Mouse (Mus musculus) T-helper 2 cell (primary cell): ENCODE data around the gene H2-Oa.

Experiments used
- in situ Hi-C: fragments of 300-600 bp; cut with MboI, MseI; formaldehyde crosslinking; loops from one replicate; pipeline ENCODE4 v1.15.1; 2025; ENCODE audit warnings: high pct_unique_total_duplicates

H2-Oa gene

GRCm38 (mm10) chr17:34092197-34092875, at the start of gene H2-Oa:
Gene H2-Oa, plus strand, starts transcription at chr17:34092340.
- in situ Hi-C loops, result loop anchor here (5.0 kb wide), 1 partner anchor 70 kb away; no protein-coding TSS in a partner anchor

DNA sequence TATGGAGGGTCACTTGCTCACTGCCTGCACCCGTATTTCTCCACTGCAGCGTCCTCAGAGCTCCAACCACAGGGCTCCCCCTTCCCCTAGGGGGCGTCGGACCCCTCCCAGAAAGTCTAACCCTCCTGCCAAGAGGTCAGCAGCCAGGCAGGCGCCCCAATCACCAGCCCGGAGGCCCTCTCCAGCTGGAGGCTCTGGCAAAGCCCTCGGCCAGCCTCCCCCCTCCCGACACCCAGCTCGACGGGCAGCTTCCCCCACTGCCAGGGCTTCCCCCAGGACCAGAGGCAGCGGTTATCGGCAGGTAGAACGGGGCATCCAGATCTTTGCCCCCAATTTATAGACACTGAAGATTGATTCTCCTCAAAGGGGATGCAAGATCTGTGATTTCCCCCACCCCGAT, 46.2 kb upstream of the H2-Oa start:
- in situ Hi-C loops, result loop anchor here (25.0 kb wide), 1 partner anchor 791 kb away; the partner anchor contains the start of genes Dxo and Stk19

DNA sequence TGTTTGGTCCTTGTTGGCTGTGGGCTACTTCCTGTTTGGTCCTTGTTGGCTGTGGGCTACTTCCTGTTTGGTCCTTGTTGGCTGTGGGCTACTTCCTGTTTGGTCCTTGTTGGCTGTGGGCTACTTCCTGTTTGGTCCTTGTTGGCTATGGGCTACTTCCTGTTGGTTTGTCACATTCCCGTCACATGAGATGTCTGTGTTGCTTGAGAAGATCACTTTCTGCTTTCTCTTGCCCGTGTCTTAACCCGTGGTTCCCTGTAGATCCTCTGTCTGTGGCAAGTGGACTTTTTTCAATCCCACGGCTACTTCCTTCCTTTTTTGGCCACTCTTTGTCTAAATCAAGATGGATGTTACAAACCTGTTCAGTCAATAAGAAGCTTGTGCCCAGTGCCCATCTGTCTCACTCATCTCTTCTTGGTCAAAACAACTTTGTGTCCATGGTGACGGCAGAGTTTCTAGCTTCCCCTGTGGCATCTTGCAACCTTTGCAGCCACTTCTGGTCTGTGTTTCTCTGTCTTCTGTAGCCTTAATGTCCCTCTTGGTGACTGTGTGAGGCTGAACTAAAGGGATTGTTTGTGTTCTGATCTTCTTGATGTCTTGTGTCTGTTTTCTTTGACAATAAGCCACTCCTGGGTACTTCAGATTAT, 44.6 kb upstream of the H2-Oa start:
- in situ Hi-C loops, result loop anchor here (25.0 kb wide), 1 partner anchor 790 kb away; the partner anchor contains the start of genes Dxo and Stk19

- in situ Hi-C loops, result no loop called here
These were observed 34.9 kb upstream of the H2-Oa start for GRCm38 (mm10) chr17:34057224-34057623.

DNA sequence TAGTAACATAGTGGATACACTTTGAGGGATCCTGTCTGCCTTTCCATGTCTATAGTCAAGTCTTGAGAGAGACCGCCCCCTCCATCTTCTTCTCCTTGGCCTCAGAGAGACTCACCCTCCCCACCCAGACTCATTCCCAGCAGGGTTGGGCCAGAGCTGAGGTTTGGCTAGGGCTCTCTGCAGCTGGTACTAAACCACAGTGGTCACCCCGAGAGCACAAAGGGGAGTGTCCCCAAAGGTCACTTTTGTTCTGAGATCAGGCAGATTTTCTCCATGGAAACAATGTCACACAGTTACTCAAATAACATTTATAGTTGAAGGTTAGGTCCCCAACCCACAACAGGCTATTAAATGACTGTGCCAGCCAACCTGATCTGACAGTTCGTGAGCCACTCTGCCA, 23.3 kb upstream of the H2-Oa start:
- in situ Hi-C loops, result loop anchor here (10.0 kb wide), 1 partner anchor 614 kb away; no protein-coding TSS in a partner anchor

DNA sequence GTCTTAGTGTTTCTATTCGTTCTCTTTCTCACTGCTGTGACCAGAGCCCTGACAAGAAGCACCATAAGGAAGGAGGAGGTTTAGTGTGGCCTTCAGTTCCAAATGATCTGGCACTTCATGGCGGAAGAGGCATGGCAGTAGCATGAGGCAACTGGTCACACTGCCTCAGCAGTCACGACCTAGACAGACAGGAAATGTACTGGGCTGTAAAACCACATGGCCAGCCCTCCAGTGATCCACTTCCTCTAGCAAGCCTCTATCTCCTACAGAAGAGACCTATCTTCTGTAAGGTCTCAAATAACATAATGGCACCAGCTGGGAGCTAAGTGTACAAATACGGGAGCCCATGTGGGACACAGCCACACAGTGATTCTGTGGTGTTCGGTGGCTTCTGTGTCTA, 20.0 kb upstream of the H2-Oa start:
- in situ Hi-C loops, result loop anchor here (5.0 kb wide), 1 partner anchor 35 kb away; the partner anchor contains the start of gene Col11a2

GRCm38 (mm10) chr17:34075271-34075670, 16.9 kb upstream of the H2-Oa start:
- in situ Hi-C loops, result no loop called here

- in situ Hi-C loops, result no loop called here
These were observed 14.6 kb upstream of the H2-Oa start for GRCm38 (mm10) chr17:34077549-34077948.

DNA sequence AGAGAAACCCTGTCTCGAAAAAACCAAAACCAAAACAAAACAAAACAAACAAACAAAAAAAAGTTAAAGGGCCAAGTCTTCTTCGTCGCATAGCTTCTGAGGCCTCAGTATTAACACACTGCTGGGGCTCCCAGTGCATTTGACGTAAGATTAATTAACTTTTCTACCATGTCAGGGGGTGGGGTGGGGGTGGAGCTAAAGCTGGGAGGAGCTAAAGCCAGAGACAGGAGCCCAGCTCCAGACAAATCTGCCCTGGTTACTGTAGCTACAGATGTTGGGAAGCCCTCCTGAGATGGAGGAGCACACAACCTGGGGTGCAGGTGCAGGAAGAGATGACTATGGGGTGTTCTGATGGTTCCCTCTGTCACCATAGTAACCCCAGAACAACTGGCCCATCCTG, 14.0 kb upstream of the H2-Oa start:
- in situ Hi-C loops, result no loop called here

DNA sequence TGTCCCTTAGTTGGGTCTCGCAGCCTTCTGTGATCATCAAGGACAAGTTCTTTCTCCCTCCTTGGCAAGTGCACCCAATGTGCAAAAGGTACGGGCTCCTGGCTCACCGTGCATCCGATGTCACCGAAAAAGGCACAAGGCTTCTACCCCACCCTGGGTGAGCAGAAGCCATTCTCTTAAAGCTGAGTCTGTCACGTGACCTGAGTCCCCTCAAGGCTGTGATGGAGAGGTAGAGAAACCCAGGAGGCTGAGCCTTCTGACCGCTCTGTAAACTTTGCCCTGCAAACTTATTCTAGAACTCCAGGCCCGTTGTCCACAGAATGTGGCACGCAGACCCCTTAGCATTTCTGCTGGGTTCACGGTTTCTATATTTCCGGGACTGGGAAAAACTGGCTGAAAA, 13.1 kb upstream of the H2-Oa start:
- in situ Hi-C loops, result no loop called here

DNA sequence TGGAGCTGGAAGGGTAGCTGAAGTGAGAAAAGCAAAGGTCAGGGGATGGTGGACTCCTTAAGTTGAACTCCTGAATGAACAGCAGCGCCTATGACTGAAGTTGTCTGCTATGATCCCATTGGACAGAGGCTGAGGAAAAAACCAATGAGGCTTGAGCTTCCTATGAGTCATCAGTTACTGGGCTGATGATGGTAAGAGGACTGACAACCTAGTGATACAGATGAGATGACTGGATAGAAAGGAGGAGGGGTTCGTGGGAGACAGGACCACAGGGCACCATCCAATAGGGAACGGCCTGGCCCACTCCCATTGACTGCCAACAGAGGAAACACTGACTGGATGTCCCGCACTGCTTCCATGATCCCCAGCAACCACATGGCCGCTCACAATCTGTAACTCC, 12.5 kb upstream of the H2-Oa start:
- in situ Hi-C loops, result no loop called here

DNA sequence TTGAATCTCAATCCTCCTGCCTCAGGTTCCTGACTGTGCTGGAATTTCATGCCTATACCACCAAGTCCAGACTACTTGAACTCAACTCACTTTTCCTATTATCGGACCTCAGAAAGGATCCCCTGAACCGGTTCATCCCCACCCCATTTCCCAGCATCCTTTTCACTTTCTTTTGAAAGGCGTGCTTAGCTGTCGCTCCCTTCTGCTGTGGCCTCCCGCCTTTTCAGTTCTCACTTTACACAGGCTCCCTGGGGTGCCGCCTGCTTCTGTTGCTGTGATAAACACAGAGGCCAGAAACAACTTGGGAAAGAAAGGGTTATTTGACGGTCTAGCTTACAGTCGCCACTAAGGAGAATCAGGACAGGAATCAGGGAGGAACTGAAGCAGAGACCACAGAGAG, 9.0 kb upstream of the H2-Oa start:
- in situ Hi-C loops, result no loop called here

DNA sequence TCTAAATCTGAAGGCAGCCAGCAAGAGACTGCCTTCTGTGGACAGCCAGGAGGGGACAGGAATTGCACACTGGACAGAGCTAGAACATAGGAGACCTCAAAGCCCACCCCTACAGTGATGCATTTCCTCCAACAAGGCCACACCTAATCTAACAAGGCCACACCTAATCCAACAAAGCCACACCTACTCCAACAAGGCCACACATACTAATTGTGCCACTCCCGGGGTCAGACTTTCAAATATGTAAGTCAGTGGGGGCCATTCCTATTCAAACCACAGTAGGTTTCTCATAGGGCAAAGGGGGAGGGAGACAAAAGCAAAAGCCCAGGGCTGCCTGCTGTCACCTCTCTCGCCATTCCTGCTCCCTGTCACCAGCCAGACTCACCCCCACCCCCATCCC, 4.8 kb upstream of the H2-Oa start:
- in situ Hi-C loops, result no loop called here

DNA sequence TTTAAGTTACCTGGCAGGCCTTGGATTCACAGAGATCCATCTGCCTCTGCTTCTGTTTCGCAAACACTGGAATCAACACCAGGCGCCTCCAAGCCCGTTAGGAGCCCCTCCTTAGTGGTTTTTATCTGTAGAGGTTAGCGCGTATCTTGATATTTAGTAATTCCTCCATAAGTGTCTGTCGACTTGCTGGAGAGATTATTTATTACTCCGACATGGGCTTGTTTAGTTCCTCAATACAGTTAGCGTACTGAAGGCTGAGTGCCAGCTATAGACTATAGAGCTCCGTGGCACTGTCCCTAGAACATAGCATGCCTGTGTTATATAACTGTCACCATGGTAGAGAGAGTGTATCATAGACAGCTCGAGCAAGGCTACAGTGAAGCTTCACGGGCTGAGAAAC, 4.0 kb upstream of the H2-Oa start:
- in situ Hi-C loops, result no loop called here

- in situ Hi-C loops, result loop anchor here (5.0 kb wide), 1 partner anchor 71 kb away; no protein-coding TSS in a partner anchor
These were observed 1.2 kb upstream of the H2-Oa start for GRCm38 (mm10) chr17:34090923-34091322.

- in situ Hi-C loops, result loop anchor here (5.0 kb wide), 1 partner anchor 69 kb away; no protein-coding TSS in a partner anchor
These were observed 1.2 kb downstream of the H2-Oa start for GRCm38 (mm10) chr17:34093199-34093874.

- in situ Hi-C loops, result loop anchor here (5.0 kb wide), 1 partner anchor 68 kb away; no protein-coding TSS in a partner anchor
These were observed 2.3 kb downstream of the H2-Oa start for GRCm38 (mm10) chr17:34094283-34095035.

DNA sequence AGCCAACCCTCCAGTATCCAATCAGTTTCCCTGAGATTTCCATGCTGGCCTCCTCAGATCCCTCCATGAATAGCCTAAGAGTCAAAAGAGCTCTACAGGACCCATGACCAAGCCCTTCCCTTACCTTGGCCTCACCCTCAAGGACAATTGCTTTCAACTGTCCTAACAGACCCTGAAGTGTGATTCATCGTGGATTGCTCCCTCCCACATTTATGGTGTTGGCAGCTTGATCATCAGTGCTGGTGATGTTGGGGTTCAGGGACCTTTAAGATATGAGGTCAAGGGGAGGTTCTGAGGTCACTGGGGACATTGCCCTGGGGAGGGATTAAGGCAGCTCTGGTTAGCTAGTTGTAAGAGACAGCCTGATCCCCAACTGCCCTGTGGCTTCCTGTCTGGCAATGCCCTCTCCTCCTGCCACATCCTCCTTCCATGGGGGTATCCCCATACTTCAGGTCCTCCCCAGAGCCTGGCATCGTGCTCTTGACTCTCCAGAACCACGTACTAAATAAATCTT, 4.4 kb downstream of the H2-Oa start:
- in situ Hi-C loops, result no loop called here

DNA sequence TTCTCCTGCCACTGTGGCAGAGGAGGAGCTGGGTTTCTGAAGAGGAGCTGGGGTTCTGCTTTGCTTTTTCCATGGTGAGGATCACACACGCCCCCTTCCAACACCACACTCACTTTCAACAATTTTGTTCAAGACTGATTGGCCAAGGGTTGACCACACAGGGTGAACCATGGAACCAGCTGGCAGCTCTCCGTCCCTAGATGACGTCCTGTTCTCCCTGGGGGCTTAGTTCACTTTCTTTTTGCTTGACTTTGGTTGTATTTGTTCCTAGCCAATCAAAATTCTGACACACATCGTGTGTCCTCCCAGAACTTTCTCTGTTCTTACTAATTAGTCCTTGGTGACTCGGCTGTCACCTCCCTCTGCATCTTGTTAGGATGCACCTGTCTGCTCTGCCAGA, 5.1 kb downstream of the H2-Oa start:
- in situ Hi-C loops, result no loop called here

GRCm38 (mm10) chr17:34098709-34099479, 6.8 kb downstream of the H2-Oa start:
- in situ Hi-C loops, result no loop called here

- in situ Hi-C loops, result no loop called here
These were observed 7.4 kb downstream of the H2-Oa start for GRCm38 (mm10) chr17:34099531-34099930.
